Mouse (Mus musculus): ENCODE data around the gene Timm44.

Gene Timm44

GRCm38 (mm10) chr8:4275275-4276110 is at the start of gene Timm44:
Timm44 (minus strand) TSS chr8:4275913.
- DNase-seq (ENCODE audit: low spot score in 2 of 2): peak; percentile 91 to 94

- DNase-seq (ENCODE audit: low spot score in 2 of 2): peak; percentile 98
These were observed 49.5 kb upstream of the Timm44 start, which contains the start of the genes Ccl25 and Elavl1 for GRCm38 (mm10) chr8:4324983-4325750. Ccl25 (plus strand) TSS chr8:4325210. Elavl1 (minus strand) TSS chr8:4325413.

GRCm38 (mm10) chr8:4324525-4324924 is 48.8 kb upstream of the Timm44 start:
- peak in 1 of 2 experiments; percentile 44 for DNase-seq (ENCODE audit: low spot score in 2 of 2)

GRCm38 (mm10) chr8:4323917-4324316 is 48.2 kb upstream of the Timm44 start:
- DNase-seq (ENCODE audit: low spot score in 2 of 2): no peak

- peak; percentile 81 to 83 for DNase-seq (ENCODE audit: low spot score in 2 of 2)
These were observed 46.8 kb upstream of the Timm44 start for GRCm38 (mm10) chr8:4322470-4322869.

GRCm38 (mm10) chr8:4321031-4321430 is 45.3 kb upstream of the Timm44 start:
- no peak for DNase-seq (ENCODE audit: low spot score in 2 of 2)

- no peak for DNase-seq (ENCODE audit: low spot score in 2 of 2)
These were observed 44.7 kb upstream of the Timm44 start for GRCm38 (mm10) chr8:4320404-4320803.

- no peak for DNase-seq (ENCODE audit: low spot score in 2 of 2)
These were observed 43.8 kb upstream of the Timm44 start for GRCm38 (mm10) chr8:4319573-4319872.

- no peak for DNase-seq (ENCODE audit: low spot score in 2 of 2)
These were observed 43.3 kb upstream of the Timm44 start for GRCm38 (mm10) chr8:4318796-4319572.

GRCm38 (mm10) chr8:4318124-4318523 is 42.4 kb upstream of the Timm44 start:
- no peak for DNase-seq (ENCODE audit: low spot score in 2 of 2)

- DNase-seq (ENCODE audit: low spot score in 2 of 2): no peak
These were observed 39.1 kb upstream of the Timm44 start for GRCm38 (mm10) chr8:4314852-4315251.

- DNase-seq (ENCODE audit: low spot score in 2 of 2): no peak
These were observed 37.8 kb upstream of the Timm44 start for GRCm38 (mm10) chr8:4313254-4314124.

GRCm38 (mm10) chr8:4312104-4312503 is 36.4 kb upstream of the Timm44 start:
- DNase-seq (ENCODE audit: low spot score in 2 of 2): no peak

- no peak for DNase-seq (ENCODE audit: low spot score in 2 of 2)
These were observed 30.1 kb upstream of the Timm44 start for GRCm38 (mm10) chr8:4305838-4306237.

- no peak for DNase-seq (ENCODE audit: low spot score in 2 of 2)
These were observed 28.4 kb upstream of the Timm44 start for GRCm38 (mm10) chr8:4304124-4304547.

- DNase-seq (ENCODE audit: low spot score in 2 of 2): no peak
These were observed 22.1 kb upstream of the Timm44 start for GRCm38 (mm10) chr8:4297822-4298221.

- no peak for DNase-seq (ENCODE audit: low spot score in 2 of 2)
These were observed 17.0 kb upstream of the Timm44 start for GRCm38 (mm10) chr8:4292738-4293137.

GRCm38 (mm10) chr8:4276111-4276465 is 375 bp upstream of the Timm44 start:
- DNase-seq (ENCODE audit: low spot score in 2 of 2): no peak

GRCm38 (mm10) chr8:4269609-4270008 is 6.1 kb downstream of the Timm44 start:
- no peak for DNase-seq (ENCODE audit: low spot score in 2 of 2)

GRCm38 (mm10) chr8:4267627-4268026 is 8.1 kb downstream of the Timm44 start:
- DNase-seq (ENCODE audit: low spot score in 2 of 2): no peak
